In genomic region chr13:45498623-45499022, GRCm38 (mm10) we compare ENCODE assay signal across 22 mouse cellular contexts. TPM values are rescaled to one million over a fixed set of nuclear protein-coding genes. Genes with fewer than 3 reads are reported as not detected.
DNase-seq lines count a peak whose midpoint lies in the region; ATAC-seq lines count a peak whose summit lies in the region.
"Had no signal": no experiment of that assay in that cellular context is flagged by ENCODE, and none has a peak within 500 bp of the region (broad histone marks: within the 10 kb centered on the region; RNA-seq: fewer than 3 reads in every experiment).

No protein-coding gene starts in this region.

- WGBS in heart, embryonic 12.5 days = 66% methylated on average over 3 of the region's 3 CpGs
- 66% methylated on average over 3 of the region's 3 CpGs for WGBS in heart, embryonic 16.5 days

- H3K9ac ChIP-seq in heart, embryonic 12.5 days = no peak overlapping the region
- H3K9ac ChIP-seq in heart, embryonic 16.5 days (ENCODE audit: low read length) = no peak overlapping the region
- H3K9ac ChIP-seq: embryonic facial prominence, embryonic 15.5 days; hindbrain, embryonic 12.5 days had no signal

- 0 out of 2 replicates have a peak overlapping the region, but pooled peaks have one; percentile 5 for H3K4me2 ChIP-seq in heart, embryonic 12.5 days
- H3K4me2 ChIP-seq in heart, embryonic 16.5 days (ENCODE audit: low read depth, low read length) = peak overlapping the region; percentile 44; the same call in 1 of the 2 replicates
- H3K4me2 ChIP-seq: embryonic facial prominence, embryonic 15.5 days; hindbrain, embryonic 12.5 days had no signal

- ATAC-seq in heart, embryonic 12.5 days (ENCODE audit: insufficient number of reproducible peaks, low FRiP score) = no peak
- no peak for ATAC-seq in heart, embryonic 16.5 days (replicated peaks; ENCODE audit: extremely low read depth, insufficient read depth, low FRiP score)
- ATAC-seq: forebrain, embryonic 14.5 days; hindbrain, embryonic 16.5 days; inflammation-experienced regulatory T-cells, adult 6 months; intestine, postnatal 0 days had no signal

- H3K27ac ChIP-seq in heart, embryonic 12.5 days (ENCODE audit: poor library complexity, severe bottlenecking) = peak overlapping the region; percentile 46; the same call in 1 of the 2 replicates
- H3K27ac ChIP-seq in heart, embryonic 16.5 days (ENCODE audit: low read length) = peak overlapping the region; percentile 88
- peak overlapping the region; percentile 41 for H3K27ac ChIP-seq in brown adipose tissue, adult 24 weeks (replicated peaks; ENCODE audit: low read depth, low read length)
- H3K27ac ChIP-seq: embryonic facial prominence, embryonic 15.5 days; forebrain, embryonic 10.5 days; hindbrain, embryonic 12.5 days had no signal

- DNase-seq in heart, adult 8-10 months (ENCODE audit: low spot score) = no peak
- no peak for DNase-seq in heart, postnatal 4 days
- DNase-seq in skeletal muscle tissue, adult 2 months (ENCODE audit: low read depth, low spot score) = peak; percentile 45
- DNase-seq: adrenal gland, adult 8-10 months; adrenal gland, postnatal 36 days; cerebellum, adult 11 months; cerebellum, adult 8-10 months; cerebellum, postnatal 14 days; embryo, embryonic 11 days; heart, adult 18-20 months; kidney, adult 8-10 months had no signal

- peaks cover 11% of the 10 kb centered on the region; the same call in 1 of the 2 replicates for H3K9me3 ChIP-seq in heart, embryonic 12.5 days (replicated peaks)
- 0 out of 2 replicates have a peak, but pooled peaks cover 3% of the 10 kb centered on the region for H3K9me3 ChIP-seq in heart, embryonic 16.5 days (replicated peaks; ENCODE audit: control insufficient read depth, low read length)
- H3K9me3 ChIP-seq: embryonic facial prominence, embryonic 15.5 days; forebrain, embryonic 10.5 days; hindbrain, embryonic 12.5 days had no signal

- no peaks in the 10 kb centered on the region for H3K36me3 ChIP-seq in heart, embryonic 12.5 days
- no peaks in the 10 kb centered on the region for H3K36me3 ChIP-seq in heart, embryonic 16.5 days (ENCODE audit: control insufficient read depth, insufficient read depth)
- H3K36me3 ChIP-seq: embryonic facial prominence, embryonic 15.5 days; forebrain, embryonic 10.5 days; hindbrain, embryonic 12.5 days had no signal

- H3K27me3 ChIP-seq in heart, embryonic 12.5 days (replicated peaks) = no peaks in the 10 kb centered on the region
- no peaks in the 10 kb centered on the region for H3K27me3 ChIP-seq in heart, embryonic 16.5 days (ENCODE audit: control insufficient read depth, insufficient read depth, low read length)
- H3K27me3 ChIP-seq: embryonic facial prominence, embryonic 15.5 days; hindbrain, embryonic 12.5 days had no signal

- H3K4me1 ChIP-seq in heart, embryonic 12.5 days (replicated peaks) = peaks cover 12% of the 10 kb centered on the region
- peaks cover 11% of the 10 kb centered on the region for H3K4me1 ChIP-seq in heart, embryonic 16.5 days (ENCODE audit: control insufficient read depth, insufficient read depth, low read length)
- peaks cover 4% of the 10 kb centered on the region; the same call in 1 of the 2 replicates for H3K4me1 ChIP-seq in brown adipose tissue, adult 24 weeks (ENCODE audit: control insufficient read depth, insufficient read depth, insufficient read length, low read length)
- H3K4me1 ChIP-seq: embryonic facial prominence, embryonic 15.5 days; hindbrain, embryonic 12.5 days had no signal

- H3K4me3 ChIP-seq in heart, embryonic 12.5 days = no peak overlapping the region
- H3K4me3 ChIP-seq in heart, embryonic 16.5 days (ENCODE audit: low read length) = 0 out of 2 replicates have a peak overlapping the region, but pooled peaks have one; percentile 2
- H3K4me3 ChIP-seq in brown adipose tissue, adult 24 weeks (ENCODE audit: insufficient read depth, low read depth, low read length) = no peak overlapping the region
- H3K4me3 ChIP-seq: embryonic facial prominence, embryonic 15.5 days; erythroblast, embryonic 14.5 days; forebrain, embryonic 10.5 days; hindbrain, embryonic 12.5 days had no signal

RNA-seq across cellular contexts. Expression of gene Gmpr, which starts 8.6 kb away (rescaled TPM):
- 165 and 166 TPM in 2 replicates for polyA plus RNA-seq in heart, embryonic 12.5 days (2016; fragmentation: Nextera tagmentation; extraction: Ambion mirVana)
- 100 to 1,000 TPM; 152 to 199 (median 170) TPM for total RNA-seq in heart, adult 8-10 months (2022)
- polyA plus RNA-seq in heart, embryonic 16.5 days (2015; fragmentation: Nextera tagmentation; extraction: Ambion mirVana) = 213 and 219 TPM in 2 replicates
- 100 to 1,000 TPM; 161 to 187 TPM for total RNA-seq in heart, postnatal 4 days (2021)
- polyA plus RNA-seq in brown adipose tissue, adult 24 weeks (2012; ENCODE audit: insufficient read depth, insufficient read length, missing spikeins) = 74.5 and 79.6 TPM in 2 replicates
